Mouse (Mus musculus) liver, adult 2 months (tissue): Measurements from ENCODE around the gene Tarsl2. TPM values are rescaled to one million over a fixed set of nuclear protein-coding genes. Genes with fewer than 3 reads are reported as not detected.
A peak's percentile ranks its signal among the peaks of the same experiment; 100 is the strongest.

Experiments used
- DNase-seq: peaks from one replicate; pipeline ENCODE4 v3.0.0-alpha.2; 2011; ENCODE audit warnings: low read depth, low spot score; ENCODE audit errors: extremely low read depth
- H3K27ac ChIP-seq: fragments of 200-500 bp; replicated peaks from 2 replicates; pipeline ENCODE4 v1.5.1; 2012; ENCODE audit warnings: low read depth, mild to moderate bottlenecking, control low read depth, inconsistent platforms, low read length; ENCODE audit not compliant: insufficient read depth
- H3K27me3 ChIP-seq: fragments of 200-500 bp; 2 replicates; pipeline ENCODE4 v1.6.1; 2012; ENCODE audit warnings: mild to moderate bottlenecking, moderate library complexity, low read length, inconsistent platforms; ENCODE audit not compliant: control insufficient read depth, insufficient read depth
- H3K36me3 ChIP-seq: fragments of 200-500 bp; 2 replicates; pipeline ENCODE4 v1.6.1; 2012; ENCODE audit warnings: low read length, inconsistent platforms; ENCODE audit not compliant: control insufficient read depth, insufficient read depth
- H3K4me1 ChIP-seq: fragments of 200-500 bp; 2 replicates; pipeline ENCODE4 v1.6.1; 2011; ENCODE audit warnings: low read length; ENCODE audit not compliant: control insufficient read depth, insufficient read depth
- H3K4me3 ChIP-seq: fragments of 200-500 bp; 2 replicates; pipeline ENCODE4 v1.5.1; 2011; ENCODE audit warnings: low read depth, mild to moderate bottlenecking, control low read depth, low read length, moderate library complexity; ENCODE audit not compliant: insufficient read depth
- H3K79me2 ChIP-seq: fragments of 200-500 bp; 2 replicates; pipeline ENCODE4 v1.6.1; 2012; ENCODE audit warnings: inconsistent platforms, mild to moderate bottlenecking, low read length, moderate library complexity; ENCODE audit not compliant: control insufficient read depth, insufficient read depth
- H3K9ac ChIP-seq: fragments of 200-500 bp; 2 replicates; pipeline ENCODE4 v1.6.1; 2012; ENCODE audit warnings: low read depth, mild to moderate bottlenecking, control low read depth, inconsistent platforms, low read length
- CTCF ChIP-seq: fragments of 200-500 bp; IDR thresholded peaks from 2 replicates; pipeline ENCODE4 v1.5.1; 2011; ENCODE audit warnings: low read depth, low read length, control low read depth
- POLR2A ChIP-seq: fragments of 200-500 bp; IDR thresholded peaks from 2 replicates; pipeline ENCODE4 v1.6.1; 2011; ENCODE audit warnings: low read length, control low read depth; ENCODE audit not compliant: insufficient read depth; ENCODE audit errors: extremely low read depth
- WGBS: fragments of 180-500 bp; shearing (Covaris S2); methylation state at CpG from one replicate; pipeline ENCODE4 v1.1.7; 2018; 5-methylcytosine and 5-hydroxymethylcytosine counted together
- polyA plus RNA-seq: library from polyadenylated mRNA; depleted of rRNA; stranded (reverse); fragments of >200 nt; gene quantifications from 2 replicates; pipeline ENCODE4 v1.2.3, GENCODE M21; 2012
- total RNA-seq: library from RNA; depleted of rRNA; stranded (reverse); fragments of >200 nt; gene quantifications from 2 replicates; pipeline ENCODE4 v1.2.3, GENCODE M21; 2014

The Tarsl2 gene
- total and polyA plus RNA-seq, 2 experiments = 3.6 to 10.1 TPM

DNA sequence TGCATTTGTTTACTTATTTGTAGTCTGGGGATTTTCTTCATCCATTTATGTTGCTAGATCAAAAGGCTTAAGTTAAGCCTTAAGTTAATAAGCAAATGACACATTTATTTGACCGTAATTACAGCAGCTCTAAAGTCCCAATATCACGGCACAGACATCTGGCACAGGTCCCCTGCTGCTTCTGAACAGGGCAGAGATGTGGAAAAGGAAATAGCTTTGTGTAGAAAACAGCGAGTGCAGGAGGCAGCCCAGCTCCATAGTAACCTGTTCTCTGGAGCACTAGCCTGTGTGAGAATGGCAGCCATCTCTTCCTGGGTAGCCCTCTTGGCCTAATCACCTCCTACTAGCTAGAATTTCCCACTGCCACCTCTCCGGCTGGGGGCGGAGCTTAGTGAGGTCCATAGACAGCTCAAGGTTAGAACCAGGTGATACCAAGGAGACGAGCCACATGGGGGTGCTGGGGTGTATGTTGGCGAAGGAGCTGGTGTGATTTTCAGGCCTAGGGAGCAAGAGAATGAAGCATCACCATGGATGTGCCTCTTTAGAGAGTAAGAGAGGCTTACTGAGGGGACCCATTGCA is 39.6 kb downstream of the Tarsl2 start:
- TF ChIP-seq POLR2A = no peak
- no peak for TF ChIP-seq CTCF
- no peak for DNase-seq
- H3K9ac ChIP-seq = no peak overlapping the region
- H3K27me3 ChIP-seq = no peaks in the 10 kb centered on the region
- no peak overlapping the region for H3K27ac ChIP-seq
- H3K36me3 ChIP-seq = peaks cover 3% of the 10 kb centered on the region
- H3K4me3 ChIP-seq = no peak overlapping the region
- H3K79me2 ChIP-seq = no peaks in the 10 kb centered on the region
- no peaks in the 10 kb centered on the region for H3K4me1 ChIP-seq
- 92% methylated on average over 7 of the region's 7 CpGs for WGBS

DNA sequence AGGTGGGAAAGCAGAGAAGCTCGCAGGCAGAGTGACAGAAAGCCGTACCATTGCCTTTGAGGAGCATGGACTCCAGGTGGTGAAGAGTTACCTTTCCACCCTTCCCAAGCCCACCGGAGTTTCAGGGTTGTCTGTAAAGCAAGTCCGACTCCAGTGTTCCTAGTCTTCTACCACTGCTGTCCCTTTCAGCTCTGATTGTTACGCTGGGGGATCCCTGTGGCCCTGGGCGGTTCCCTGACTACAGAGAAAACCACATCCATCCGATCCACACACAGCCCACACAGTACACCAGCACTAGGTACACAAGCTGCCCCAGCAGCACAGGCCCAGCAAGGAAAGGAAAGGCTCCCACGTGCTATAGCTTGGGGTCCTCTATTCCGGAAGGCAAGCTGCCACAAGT is 42.0 kb downstream of the Tarsl2 start:
- DNase-seq = no peak
- no peaks in the 10 kb centered on the region for H3K27me3 ChIP-seq
- no peak overlapping the region for H3K4me3 ChIP-seq
- H3K79me2 ChIP-seq = no peaks in the 10 kb centered on the region
- no peak overlapping the region for H3K9ac ChIP-seq
- TF ChIP-seq CTCF = no peak
- no peak for TF ChIP-seq POLR2A
- no peak overlapping the region for H3K27ac ChIP-seq
- no peaks in the 10 kb centered on the region for H3K4me1 ChIP-seq
- peaks cover 3% of the 10 kb centered on the region for H3K36me3 ChIP-seq
- 96% methylated on average over 9 of the region's 9 CpGs for WGBS

DNA sequence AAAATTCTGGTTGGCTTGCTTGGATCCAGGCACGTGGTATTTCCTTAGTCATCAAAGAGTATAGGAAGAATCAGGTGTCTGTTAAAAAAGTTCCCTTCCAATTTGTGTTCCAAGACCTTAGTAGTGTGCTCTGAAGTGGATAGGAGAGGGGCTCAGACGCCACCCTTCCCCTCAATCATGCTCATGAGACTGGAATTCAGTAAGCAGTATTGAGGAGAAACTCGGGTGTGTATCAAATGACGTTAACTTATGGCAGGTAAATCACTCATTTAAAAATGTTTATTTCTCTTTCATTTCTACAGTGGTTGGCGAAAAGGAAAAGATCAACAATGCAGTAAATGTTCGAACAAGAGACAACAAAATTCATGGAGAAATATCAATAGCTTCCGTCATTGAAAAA is 46.2 kb downstream of the Tarsl2 start, which contains the start of gene Tm2d3:
TSS of gene Tm2d3 (plus strand) at position 301 of the 400 bp plus-strand sequence.
- H3K79me2 ChIP-seq = no peaks in the 10 kb centered on the region
- no peaks in the 10 kb centered on the region for H3K27me3 ChIP-seq
- H3K4me3 ChIP-seq = no peak within 1 kb of the TSS
- peaks cover 3% of the 10 kb centered on the region for H3K36me3 ChIP-seq
- H3K9ac ChIP-seq = no peak within 1 kb of the TSS
- no peak for TF ChIP-seq POLR2A
- TF ChIP-seq CTCF = no peak
- H3K4me1 ChIP-seq = 0 out of 2 replicates have a peak, but pooled peaks cover 3% of the 10 kb centered on the region
- 92% methylated on average over 7 of the region's 7 CpGs for WGBS
- DNase-seq = no peak
- no peak within 1 kb of the TSS for H3K27ac ChIP-seq

DNA sequence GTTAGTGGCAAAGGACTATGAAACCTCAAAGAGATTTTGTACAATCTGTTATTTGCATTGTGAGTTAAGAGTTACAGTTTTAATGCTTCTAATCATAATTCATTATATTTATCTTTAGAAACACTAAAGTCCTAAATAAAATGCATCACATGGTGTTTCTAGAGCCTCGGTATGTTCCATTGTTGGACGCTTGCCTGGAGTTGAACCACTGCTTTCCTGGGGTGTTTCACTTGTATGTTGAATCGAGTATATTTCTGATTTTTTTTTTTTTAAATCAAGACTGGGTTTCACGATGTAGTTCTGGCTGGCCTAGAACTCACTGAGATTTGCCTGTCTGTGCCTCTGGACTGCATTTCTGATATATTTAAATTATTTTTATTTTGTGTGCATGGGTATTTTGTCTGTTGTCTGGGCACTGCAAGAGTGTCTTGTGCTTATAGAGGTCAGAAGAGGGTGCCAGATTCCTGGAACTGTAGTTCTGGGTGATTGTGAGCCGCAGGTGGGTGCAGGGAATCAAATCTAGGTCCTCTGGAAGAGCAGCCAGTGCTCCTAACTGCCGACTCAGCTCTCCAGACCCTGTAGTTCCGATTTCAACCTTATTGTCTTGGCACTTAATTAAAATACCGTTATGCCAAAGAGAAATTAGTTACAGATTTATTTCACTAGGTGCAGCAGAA is 47.4 kb downstream of the Tarsl2 start:
- H3K27me3 ChIP-seq = no peaks in the 10 kb centered on the region
- no peak overlapping the region for H3K4me3 ChIP-seq
- no peak for DNase-seq
- no peaks in the 10 kb centered on the region for H3K79me2 ChIP-seq
- peaks cover 3% of the 10 kb centered on the region; the same call in 1 of the 2 replicates for H3K36me3 ChIP-seq
- TF ChIP-seq CTCF = no peak
- H3K27ac ChIP-seq = no peak overlapping the region
- 0 out of 2 replicates have a peak, but pooled peaks cover 3% of the 10 kb centered on the region for H3K4me1 ChIP-seq
- WGBS = 89% methylated on average over 8 of the region's 8 CpGs
- no peak overlapping the region for H3K9ac ChIP-seq

DNA sequence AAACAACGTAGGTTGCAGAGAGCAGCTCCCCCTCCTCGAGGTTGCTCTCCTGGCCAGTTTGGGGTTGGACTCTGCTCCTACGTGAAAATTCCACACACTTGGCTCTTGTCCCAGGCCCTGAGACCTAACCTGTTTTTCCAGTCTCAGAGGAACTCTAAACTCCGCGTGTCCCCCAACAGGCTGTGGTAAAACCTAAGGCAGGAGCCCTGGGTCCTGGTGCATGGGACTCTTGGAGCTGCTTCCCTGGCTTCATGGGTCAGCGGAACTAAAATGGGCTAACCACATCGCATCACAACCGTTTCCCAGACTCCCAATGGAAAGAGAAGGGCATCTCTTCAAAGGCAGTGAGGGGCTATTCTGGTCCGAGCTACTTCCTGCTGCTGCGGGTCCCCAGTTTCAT is 48.2 kb downstream of the Tarsl2 start:
- H3K9ac ChIP-seq = peak overlapping the region; percentile 61
- 0 out of 2 replicates have a peak, but pooled peaks cover 3% of the 10 kb centered on the region for H3K4me1 ChIP-seq
- H3K27me3 ChIP-seq = no peaks in the 10 kb centered on the region
- H3K79me2 ChIP-seq = no peaks in the 10 kb centered on the region
- WGBS = under 1% methylated on average over 10 of the region's 10 CpGs
- peak; percentile 37 for DNase-seq
- H3K36me3 ChIP-seq = peaks cover 9% of the 10 kb centered on the region; the same call in 1 of the 2 replicates
- H3K4me3 ChIP-seq = peak overlapping the region; percentile 96
- TF ChIP-seq CTCF = no peak
- no peak for TF ChIP-seq POLR2A
- H3K27ac ChIP-seq = no peak overlapping the region

DNA sequence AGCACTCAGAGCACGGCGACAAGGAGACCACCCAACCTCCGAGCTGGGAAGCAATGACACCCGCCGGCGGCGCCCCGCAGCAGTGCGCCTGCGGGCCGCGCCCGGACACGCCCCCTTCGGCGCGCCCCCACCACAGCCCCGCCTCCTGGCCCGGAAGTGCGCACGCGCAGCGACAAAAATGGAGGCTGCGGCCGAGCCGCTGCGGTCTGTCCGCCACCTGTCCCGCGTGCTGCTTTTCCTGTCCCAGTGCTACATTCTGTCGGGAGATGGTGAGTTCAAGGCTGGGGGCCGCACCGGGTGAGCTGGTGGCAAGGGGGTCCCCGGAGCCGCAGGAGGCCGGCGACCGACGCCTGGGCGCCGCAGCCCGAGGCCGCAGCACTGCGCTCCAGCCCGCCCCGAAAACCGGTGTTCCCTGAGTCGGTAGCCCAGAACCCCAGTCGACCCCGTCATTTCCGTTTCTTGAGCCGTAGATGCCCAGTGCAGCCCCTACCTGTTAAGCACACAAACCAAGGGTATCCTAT is 48.7 kb downstream of the Tarsl2 start:
- peak; percentile 49 for DNase-seq
- peaks cover 11% of the 10 kb centered on the region; the same call in 1 of the 2 replicates for H3K36me3 ChIP-seq
- peak overlapping the region; percentile 97 for H3K9ac ChIP-seq
- H3K27me3 ChIP-seq = no peaks in the 10 kb centered on the region
- H3K4me1 ChIP-seq = 0 out of 2 replicates have a peak, but pooled peaks cover 3% of the 10 kb centered on the region
- WGBS = under 1% methylated on average over 51 of the region's 52 CpGs
- H3K79me2 ChIP-seq = no peaks in the 10 kb centered on the region
- no peak for TF ChIP-seq CTCF
- TF ChIP-seq POLR2A = peak; percentile 79
- peak overlapping the region; percentile 96 for H3K4me3 ChIP-seq
- H3K27ac ChIP-seq = peak overlapping the region; percentile 87
